Mouse (Mus musculus) frontal cortex, postnatal 10 days (tissue): Measurements from ENCODE around the gene Max.

Experiments
- DNase-seq, 2 experiments: peaks; one replicate each; pipeline ENCODE4 v3.0.0; 2022; ENCODE audit warnings: low spot score in 2 of 2, mixed read lengths in 1 of 2

The Max gene

GRCm38 (mm10) chr12:76961932-76962891 lies at the start of gene Max:
Gene Max (minus strand): TSS chr12:76962201.
- peak; percentile 99 for DNase-seq

- no peak for DNase-seq
These were observed 49.2 kb upstream of the Max start for GRCm38 (mm10) chr12:77011092-77011720.

- no peak for DNase-seq
These were observed 47.4 kb upstream of the Max start for GRCm38 (mm10) chr12:77009202-77010030.

GRCm38 (mm10) chr12:77004893-77005292 lies 42.9 kb upstream of the Max start:
- no peak for DNase-seq

GRCm38 (mm10) chr12:77002551-77003228 lies 40.7 kb upstream of the Max start:
- no peak for DNase-seq

GRCm38 (mm10) chr12:77001312-77001711 lies 39.3 kb upstream of the Max start:
- no peak for DNase-seq

GRCm38 (mm10) chr12:77000705-77001284 lies 38.8 kb upstream of the Max start:
- DNase-seq = no peak

GRCm38 (mm10) chr12:77000096-77000704 lies 38.2 kb upstream of the Max start:
- peak in 1 of 2 experiments; percentile 64 for DNase-seq

GRCm38 (mm10) chr12:76994766-76995165 lies 32.8 kb upstream of the Max start:
- DNase-seq = no peak

GRCm38 (mm10) chr12:76992891-76993529 lies 31.0 kb upstream of the Max start:
- DNase-seq = peak; percentile 43

- no peak for DNase-seq
These were observed 20.9 kb upstream of the Max start for GRCm38 (mm10) chr12:76982818-76983471.

GRCm38 (mm10) chr12:76979530-76979929 lies 17.5 kb upstream of the Max start:
- DNase-seq = no peak

GRCm38 (mm10) chr12:76972669-76973068 lies 10.7 kb upstream of the Max start:
- no peak for DNase-seq

- DNase-seq = no peak
These were observed 10.2 kb upstream of the Max start for GRCm38 (mm10) chr12:76972241-76972640.

GRCm38 (mm10) chr12:76971642-76972221 lies 9.7 kb upstream of the Max start:
- DNase-seq = no peak

- no peak for DNase-seq
These were observed 3.9 kb upstream of the Max start for GRCm38 (mm10) chr12:76965876-76966275.

GRCm38 (mm10) chr12:76965089-76965488 lies 3.1 kb upstream of the Max start:
- DNase-seq = no peak

- peak in 1 of 2 experiments; percentile 55 for DNase-seq
These were observed 709 bp downstream of the Max start for GRCm38 (mm10) chr12:76961052-76961931.
